Mouse (Mus musculus): ENCODE measurements around the gene Gm20388.
A peak's percentile ranks its signal among the peaks of the same experiment; 100 is the strongest.

The Gm20388 gene

DNA sequence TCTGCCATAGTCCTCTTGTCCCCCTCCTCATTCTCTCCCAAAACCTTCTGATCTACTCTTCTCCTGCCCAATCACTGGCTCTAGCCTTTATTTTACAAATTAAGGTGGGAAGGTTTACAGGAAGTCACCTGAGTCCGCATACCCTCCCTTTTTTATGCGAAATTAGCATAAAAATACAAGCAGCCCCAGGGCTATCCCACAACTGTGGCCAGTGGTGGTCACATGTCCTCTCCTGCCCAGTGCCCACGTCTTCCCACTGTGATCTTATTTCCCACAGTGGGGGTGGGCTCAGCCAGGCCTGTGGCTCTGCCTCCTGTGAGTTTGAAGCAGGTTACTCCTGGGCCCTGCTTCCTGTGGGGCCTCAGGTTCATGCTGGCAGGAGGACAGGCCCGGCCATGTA lies 2194.0 kb downstream of the Gm20388 start:
- DNase-seq (ENCODE audit: low spot score): no peak

DNA sequence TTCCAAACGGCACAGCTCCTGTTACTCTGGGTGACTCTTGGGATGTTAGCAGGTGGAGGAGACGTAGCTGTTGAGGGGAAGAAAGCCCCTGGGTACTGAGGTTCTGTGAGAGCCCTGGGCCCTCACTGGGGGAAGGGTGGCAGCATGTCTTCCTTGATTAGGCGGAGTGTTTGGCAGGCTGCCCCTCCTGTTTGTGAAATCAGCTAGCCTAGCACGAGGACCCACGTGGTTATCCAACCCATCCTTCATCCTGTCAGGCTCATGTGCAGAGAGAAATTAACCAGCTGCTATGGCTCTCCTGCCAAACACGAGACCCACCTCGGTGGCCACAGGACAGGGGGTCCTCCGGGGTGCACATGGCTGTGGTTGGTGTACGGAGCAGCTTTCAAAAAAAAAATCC lies 2195.6 kb downstream of the Gm20388 start:
- DNase-seq (ENCODE audit: low spot score): peak; percentile 31

DNA sequence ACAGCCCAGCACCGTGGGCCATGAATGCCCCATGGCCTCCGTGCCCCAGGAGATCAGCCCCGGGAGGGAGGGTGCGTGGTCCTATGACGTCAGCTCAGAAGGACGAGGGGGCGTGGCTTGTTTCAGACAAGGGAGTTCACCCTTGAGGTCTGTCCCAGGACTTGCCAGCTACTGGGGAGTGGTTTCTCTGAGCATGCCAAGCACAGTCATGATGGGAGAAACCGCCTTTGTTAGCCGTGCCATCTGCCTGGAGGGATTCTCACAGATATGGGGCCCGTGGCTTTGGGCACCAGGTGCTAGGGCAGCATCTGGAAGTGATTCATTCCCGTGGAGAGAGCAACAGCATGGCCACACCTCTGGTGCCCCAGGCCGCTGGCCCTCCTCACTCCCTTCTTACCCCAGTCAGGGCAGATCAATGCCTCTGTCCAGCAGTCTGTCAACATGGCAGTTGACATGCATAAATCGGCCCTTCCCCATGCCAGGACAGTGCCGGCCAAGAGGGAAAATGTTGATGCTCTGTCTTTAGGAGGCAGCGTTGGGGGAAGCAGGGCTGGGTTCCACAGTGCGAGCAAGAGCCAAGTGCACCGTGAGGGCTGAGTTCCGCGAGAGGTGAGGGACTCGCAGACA lies 2199.7 kb downstream of the Gm20388 start:
- peak; percentile 28 for DNase-seq (ENCODE audit: low spot score)

DNA sequence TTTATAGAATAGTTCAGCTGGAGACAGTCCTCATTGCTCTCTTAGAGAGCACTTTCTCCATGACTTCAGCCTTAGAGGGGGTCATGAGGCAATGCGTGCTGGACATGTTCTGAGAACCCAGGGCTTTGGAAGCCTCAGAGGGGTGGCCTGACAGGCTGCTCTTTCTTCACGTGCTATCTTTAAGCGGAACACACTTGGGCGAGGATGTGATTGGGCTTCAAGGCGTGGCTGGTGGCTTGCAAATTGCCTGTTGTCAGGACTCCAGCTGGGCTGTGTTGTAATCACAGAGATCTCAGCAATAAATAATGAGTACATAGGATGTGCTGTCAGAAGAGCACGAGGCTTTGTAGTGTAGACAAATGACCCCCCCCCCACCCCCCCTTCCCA lies 2200.2 kb downstream of the Gm20388 start:
- DNase-seq (ENCODE audit: low spot score): peak; percentile 44

DNA sequence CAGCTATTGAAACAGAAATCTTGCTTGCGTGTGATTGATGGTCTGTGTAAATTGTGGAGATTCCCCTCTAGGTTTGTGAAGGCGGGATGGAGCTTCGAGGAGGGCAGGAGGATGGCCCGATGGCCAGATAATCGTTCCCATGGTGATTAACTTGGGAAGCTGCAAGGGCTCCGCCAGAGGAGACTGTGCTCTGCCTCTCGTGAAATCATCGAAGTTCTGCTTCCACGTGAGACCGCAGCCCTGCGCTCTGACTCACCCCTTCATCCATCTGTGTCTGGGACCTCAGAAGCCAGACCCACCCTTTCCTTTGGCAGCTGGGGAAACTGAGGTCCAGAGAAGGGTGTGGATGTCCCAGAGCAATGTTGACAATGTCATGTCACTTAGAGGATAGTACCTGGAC lies 2201.1 kb downstream of the Gm20388 start:
- DNase-seq (ENCODE audit: low spot score): no peak

DNA sequence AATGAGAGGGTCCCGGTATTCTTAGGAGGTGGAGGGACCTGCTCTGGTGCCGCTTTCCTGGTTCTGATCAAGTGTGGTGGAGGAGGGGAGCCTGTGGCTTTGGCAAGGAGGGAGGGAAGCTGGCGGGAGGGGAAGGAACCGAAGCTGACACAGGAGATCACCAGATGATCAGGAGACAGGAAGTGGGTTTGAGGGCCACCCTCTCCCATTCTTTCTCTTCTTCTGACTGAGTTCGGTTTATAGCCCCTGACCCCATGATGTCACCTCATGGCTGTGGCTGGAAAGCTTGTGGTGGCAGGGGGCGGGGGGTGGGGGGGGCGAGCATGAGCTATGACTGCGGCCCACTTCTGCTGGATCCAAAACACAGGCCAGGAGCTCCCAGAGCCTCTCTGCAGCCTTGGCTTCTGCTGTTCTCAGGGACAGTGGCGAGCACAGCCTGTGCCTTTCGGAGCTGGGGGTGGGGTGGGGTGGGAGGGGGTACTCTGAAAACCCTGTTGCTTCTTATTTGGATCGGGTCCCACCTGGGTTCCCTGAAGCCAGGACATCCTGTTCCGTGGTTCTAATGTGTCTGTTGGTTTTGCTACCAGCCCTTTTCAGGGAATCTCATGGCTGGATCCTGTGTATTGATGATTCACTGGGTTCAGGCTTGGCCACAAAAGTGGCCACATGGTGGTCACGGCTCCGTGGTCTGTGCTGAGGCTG lies 2201.8 kb downstream of the Gm20388 start:
- DNase-seq (ENCODE audit: low spot score): no peak

DNA sequence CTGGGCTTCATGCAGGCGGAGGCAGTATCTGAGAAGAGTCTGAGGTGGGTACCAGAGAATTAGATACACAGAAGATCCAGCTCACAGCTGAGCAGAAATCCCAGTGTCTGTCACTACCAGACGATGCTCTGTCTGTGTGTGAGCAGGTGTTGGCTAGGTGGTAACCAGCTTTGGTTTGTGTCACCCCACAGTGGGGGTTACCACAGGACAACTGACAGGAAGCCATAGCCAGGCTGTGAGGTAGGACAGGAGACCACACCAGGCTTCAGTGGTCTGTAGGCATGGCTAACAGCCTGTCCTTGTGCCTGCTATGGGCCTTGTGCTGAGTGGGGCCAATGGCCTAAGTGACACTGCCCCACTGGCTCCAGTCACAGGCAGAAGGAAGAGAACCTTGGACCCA lies 2204.2 kb downstream of the Gm20388 start:
- DNase-seq (ENCODE audit: low spot score): no peak

DNA sequence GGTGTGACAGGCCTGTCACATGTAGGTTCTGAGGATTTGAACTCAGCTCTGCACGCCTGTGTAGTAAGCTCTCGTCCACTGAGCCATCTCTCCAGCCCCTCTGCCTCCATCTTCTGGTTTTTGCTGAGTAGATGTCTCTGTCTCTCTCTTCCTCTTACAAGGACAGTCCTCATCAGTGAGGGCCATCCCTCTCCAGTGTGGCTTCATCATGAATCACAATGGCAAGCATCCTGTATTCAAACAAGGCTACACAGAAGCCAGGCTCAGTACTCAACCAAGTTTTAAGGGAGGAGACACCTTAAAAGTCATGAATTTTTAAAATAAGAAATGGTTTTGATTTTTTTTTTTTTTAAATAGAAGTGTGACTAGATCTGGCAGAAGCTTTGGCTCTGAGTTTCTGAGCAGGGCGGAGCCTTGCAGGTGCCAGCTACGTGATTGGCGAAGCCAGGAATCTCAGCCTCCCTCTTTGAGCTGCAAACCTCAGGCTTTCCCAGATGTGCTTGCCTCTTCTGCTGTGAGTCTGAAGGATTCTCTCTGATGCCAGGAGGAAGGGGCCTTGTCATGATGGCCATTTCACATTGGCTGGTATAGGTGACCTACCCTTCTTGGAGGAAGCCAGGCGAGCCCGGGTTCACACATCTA lies 2206.2 kb downstream of the Gm20388 start:
- DNase-seq (ENCODE audit: low spot score): no peak

DNA sequence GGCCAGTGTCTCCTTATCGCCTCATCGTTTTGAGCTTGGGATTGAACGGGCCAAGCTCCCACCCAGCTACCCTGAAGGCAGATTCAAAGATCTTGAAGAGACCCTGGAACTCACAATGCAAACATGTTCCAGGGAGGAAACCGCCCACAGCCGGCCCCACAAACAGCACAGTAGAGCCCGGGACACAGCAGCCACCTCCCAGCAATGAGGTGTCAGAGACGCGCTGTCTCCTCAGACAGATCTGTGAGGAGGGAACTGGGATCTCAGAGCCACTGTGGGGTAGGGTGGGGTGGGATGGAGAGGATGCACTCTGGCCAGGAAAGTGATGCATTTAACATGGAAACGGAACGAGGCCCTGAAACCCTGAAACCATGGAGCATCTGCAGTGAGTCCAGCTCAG lies 2207.5 kb downstream of the Gm20388 start:
- no peak for DNase-seq (ENCODE audit: low spot score)

DNA sequence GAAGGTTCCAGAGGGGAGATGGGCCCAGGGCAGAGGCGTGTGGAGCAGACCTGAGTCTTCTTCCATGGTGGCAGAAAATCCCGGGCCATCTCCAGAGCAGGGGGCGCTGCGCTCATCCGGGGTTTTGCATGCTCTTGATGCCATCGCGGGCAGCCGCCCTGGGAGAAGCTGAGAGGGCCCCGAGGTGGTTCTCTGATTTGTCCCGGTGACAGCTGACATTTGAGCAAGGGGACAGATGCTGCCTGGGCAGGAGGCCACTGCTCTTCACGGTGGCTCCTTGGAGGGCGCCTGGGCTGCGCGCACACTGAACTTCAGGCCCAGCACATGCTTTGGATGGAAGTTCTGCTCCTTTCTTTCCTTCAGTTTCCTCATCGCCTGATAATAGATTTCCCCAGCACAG lies 2207.9 kb downstream of the Gm20388 start:
- DNase-seq (ENCODE audit: low spot score): no peak

DNA sequence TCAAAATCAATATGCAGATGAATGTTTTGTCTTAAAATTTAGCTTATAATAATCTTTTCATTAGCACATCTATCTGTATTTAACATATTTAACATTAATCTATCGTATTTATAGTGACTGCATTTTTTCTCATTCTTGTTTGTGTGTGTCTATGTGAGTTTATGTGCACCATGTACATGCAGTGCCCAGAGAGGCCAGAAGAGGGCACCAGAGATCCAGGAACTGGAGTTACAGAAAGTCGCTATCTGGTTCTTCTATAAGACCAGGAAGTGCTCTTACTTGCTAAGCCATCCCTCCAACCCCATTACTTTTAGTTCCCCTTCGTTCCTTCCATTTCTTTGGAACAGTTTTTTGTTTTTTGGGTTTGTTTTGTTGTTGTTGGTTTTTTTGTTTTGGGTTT lies 2213.7 kb downstream of the Gm20388 start:
- DNase-seq (ENCODE audit: low spot score): no peak

DNA sequence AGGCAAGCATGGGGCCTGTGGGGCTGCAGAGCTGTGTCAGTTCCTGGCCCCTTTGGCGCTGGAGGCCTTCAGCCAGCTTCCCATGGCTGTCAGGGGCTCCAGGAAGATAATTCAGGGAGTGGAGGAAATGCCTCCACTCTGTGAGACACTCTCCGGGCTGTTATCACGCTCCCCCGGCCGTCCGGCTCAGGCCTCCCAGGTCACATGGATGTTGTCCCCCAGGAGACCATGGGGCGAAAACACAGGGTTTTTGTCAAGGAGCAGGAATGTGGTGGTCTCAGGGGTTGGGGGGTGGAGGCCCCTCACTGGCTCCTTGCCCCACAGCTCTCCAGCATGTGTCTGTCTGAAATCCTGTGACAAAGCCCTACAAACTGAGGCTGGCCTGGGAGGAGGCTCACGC lies 2216.0 kb downstream of the Gm20388 start:
- no peak for DNase-seq (ENCODE audit: low spot score)

DNA sequence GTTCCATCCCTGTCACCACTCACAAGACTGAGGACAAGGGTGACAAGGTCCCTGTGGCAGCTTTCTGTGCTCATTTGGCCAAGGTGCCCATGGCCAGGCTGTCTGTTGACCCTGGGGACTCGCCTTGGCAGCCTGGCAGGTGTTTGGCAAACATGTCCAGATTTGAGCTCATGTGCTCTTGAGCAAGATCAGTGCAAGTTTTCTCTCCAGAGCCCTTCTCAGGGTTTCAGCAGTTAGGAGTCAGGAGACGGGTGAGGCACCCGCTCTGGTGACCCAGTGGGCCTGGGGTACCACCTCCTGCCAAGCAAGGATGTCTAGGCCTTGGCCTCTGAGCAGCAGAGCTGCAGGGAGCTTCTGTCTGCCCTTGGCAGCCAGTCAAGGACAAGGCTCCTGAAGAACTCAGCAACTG lies 2223.5 kb downstream of the Gm20388 start:
- no peak for DNase-seq (ENCODE audit: low spot score)

DNA sequence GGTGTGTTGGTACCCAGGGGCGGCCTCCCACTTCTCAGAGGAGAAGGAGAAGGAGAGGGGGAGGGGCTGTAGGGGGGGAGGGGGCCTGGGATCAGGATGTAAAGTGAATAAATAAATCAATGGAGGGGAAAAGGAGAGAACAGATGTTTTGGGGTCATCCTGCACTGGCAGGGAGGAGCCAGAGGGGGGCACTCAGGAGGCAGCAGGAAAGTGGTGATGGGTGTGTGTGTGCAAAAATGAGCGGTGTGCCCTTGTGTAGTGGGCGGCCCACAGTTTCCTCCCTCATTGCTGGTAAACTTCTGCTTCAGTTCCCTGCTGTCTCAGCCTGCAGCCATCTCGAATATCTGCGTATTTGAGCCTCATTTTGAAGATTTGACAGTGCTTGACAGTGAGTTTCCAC lies 2224.9 kb downstream of the Gm20388 start:
- DNase-seq (ENCODE audit: low spot score): no peak

DNA sequence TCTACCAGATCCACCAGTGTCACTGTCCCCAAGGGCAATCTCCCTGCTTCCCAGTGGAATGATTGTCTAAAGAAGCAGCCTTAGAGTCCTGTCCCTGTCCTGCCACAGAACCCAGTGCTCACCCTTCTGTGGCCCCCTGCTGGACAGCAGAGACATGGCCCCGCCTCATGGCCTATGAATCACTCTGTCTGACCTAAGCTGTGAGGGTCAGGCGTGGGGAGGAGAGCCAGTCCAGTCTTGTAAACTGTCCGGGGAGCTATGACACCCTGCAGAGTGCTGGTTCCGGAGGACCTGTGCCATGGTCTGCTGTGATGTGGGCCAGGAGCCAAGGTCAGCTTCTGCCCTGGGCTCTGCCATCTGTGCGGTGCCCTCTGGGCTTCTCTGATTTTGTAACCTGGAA lies 2229.1 kb downstream of the Gm20388 start:
- DNase-seq (ENCODE audit: low spot score): peak; percentile 84

DNA sequence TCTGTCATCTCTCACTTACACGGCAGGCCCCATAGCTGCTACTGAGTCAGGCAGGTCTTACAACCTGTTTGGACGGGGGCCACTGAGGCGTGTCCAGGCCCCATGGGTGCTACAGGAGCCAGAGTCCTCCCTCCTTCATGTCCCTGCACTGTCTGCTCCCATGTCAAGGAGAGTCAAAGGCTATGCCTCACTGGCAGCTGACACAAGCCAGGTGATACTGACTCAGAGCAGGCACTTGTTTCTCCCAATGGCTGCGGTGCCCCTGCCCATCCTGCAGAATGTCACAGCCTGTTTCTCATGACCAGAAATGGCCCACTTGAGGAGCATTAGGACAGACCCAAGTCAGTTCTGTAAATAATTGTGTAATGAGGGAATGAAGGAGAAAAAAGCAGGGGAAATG lies 2229.8 kb downstream of the Gm20388 start:
- DNase-seq (ENCODE audit: low spot score): no peak

DNA sequence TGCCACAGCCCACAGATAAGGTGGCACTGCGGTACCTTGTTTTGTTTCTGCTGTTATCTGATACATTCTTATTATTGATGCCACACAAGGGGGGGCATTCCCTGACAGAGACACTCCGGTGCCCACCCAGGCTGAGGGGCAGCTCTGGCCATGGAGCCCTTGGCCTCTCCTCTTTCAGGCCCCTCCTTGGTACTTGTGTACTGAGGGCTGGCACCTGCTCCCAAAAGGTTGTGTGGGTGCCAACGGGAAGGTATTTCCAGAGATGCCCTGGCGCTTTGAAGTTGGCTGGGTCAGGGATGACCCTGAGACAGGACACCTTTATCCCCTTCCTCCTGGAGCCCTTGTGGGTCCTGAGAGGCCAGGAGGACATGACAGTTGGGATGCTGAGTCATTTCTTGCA lies 2231.8 kb downstream of the Gm20388 start:
- DNase-seq (ENCODE audit: low spot score): no peak

DNA sequence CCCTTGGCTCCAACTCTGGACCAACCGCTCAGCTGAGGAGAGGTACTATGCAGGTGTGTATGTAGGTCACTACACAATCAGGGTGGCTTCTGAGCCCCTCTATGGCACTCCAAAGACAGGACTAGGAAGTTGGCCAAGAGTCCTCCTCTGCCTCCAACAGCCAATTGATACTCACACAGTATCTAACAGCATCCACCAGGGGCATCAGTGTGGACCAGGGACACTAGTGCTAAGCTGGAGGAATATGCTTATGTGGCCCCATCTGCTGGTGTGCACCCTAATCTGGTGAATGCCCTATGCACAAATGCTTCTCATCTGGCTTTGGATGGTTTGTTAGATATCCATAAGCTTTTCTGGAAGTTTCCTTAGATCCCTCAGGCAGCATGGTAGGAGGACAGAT lies 2232.6 kb downstream of the Gm20388 start:
- no peak for DNase-seq (ENCODE audit: low spot score)

DNA sequence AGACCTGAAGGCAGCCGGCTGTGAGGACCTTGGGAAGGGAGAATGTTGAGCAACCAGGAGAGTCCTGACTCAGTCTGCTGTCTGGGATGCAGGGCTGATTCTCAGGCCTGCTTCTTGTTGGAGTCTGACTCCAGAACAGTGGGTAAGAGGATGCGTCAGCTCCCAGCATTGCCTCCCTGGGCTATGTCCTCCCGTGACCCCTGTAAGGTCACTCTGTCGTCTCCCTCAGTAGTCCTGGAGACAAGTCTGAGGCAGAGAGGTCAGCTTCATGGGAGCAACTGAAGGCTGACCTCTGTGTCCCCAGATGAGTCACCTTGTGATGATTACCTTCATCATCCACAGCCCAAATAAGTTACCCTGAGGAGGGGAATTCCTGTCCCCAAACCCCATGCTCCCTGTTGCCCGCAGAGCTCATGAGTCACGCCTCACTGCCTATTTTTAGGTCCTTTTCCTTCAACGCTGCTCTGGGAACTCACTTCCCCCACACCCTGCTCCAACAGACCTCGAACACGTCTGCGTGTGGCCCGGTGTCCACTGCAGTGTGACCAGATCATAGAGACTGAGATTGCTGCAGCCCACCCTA lies 2234.2 kb downstream of the Gm20388 start:
- DNase-seq (ENCODE audit: low spot score): no peak

DNA sequence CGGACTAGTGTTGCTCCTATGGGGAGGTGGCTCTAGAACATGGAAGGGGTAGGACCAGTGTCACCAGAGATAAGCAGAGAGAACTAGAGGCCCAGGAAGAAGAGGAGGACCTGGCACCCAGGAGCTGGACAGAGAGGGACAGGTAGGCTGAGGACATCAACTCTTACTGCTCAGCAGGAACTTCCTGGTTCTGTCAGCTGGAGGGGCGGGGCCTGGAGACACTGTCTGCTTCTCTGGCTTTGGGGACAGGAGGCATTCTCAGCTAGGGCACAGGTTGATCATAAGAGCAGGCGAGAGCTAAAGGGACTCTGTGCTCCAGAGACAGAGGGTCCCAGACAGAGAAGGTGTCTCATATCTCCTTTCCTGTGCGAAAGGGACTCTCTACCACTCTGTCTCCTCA lies 2238.4 kb downstream of the Gm20388 start:
- no peak for DNase-seq (ENCODE audit: low spot score)

DNA sequence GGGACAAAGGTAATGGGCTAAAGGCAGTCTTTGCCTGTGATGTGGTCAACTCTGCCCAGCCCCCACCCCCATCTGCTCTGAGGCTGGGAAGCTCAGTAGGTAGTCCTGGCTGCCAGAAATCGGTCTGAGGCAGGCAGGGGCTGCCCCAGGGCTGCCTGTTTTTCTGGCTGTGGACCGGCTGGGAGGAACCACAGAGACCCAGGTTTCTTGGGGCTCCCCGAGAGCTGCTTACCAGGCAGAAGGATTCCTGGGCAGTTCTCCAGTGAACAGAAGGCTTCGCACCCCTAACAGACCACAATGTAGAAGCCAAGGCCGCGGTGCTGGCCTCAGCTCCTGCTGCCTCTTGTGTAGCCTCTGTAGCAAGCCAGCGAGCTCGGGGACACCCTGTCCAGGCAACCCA lies 2239.0 kb downstream of the Gm20388 start:
- no peak for DNase-seq (ENCODE audit: low spot score)

DNA sequence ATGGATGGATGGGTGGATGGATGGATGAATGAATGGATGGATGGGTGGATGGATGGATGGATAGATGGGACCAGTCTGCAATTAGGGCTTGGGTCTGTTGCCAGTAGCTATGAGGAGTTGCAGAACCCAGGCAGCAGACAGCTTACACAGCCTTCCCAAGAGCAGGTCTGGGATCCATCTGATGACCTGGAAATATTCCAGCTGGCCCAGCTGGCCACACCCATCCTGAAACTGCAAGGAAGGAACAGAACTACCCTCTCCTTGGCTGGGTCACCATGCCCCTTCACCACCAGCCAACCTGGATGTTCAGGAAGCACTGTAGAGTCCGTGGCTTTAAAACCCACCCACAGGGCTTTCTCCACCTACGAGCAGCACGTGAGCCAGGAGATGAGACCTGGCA lies 2240.9 kb downstream of the Gm20388 start:
- no peak for DNase-seq (ENCODE audit: low spot score)

DNA sequence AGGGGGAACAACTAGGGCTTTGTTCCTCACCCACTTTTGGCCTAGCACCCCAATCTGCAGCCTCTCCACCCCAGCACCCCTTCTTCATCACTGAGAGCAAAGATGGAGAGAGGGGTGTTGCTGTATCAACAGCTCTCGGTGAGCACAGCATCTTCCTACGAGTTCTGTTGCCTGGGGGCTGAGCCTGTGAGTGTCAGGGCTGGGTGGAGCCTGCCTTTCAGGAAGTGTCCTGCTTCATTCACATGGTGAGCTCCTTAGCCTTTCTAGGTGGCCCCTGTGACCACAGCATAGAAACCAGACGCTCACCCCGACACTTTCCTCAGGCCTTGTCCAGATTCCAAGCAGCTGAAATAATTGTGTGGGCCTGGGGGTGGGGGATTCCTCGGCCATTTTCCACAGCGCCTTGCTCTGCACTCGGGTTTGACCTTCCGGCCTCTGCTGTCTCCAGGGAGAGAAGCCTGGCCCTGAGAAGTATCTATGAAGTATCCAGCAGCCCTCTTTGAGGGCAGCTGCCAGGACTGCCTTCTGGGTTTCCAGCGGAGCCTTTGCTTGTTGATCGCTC lies 2244.5 kb downstream of the Gm20388 start:
- DNase-seq (ENCODE audit: low spot score): no peak

All from urinary bladder, postnatal 25 days (tissue).